Mouse (Mus musculus): ENCODE results near the gene Calhm1.

- TF ChIP-seq CTCF (IDR thresholded peaks at IDR 0.05; ENCODE audit: control insufficient read depth, insufficient read depth, insufficient read length) (no peak), USF1 (IDR thresholded peaks at IDR 0.05; ENCODE audit: low read depth) (no peak), MYOG (IDR thresholded peaks at IDR 0.05; ENCODE audit: control insufficient read depth, extremely low read depth, insufficient read length) (no peak), MYOD1 (IDR thresholded peaks at IDR 0.05; ENCODE audit: control insufficient read depth, insufficient read length, low read depth) (no peak)
These were observed 9.7 kb upstream of the Calhm1 start for GRCm38 (mm10) chr19:47153767-47154166.
